ENCODE assay signal across 33 mouse cellular contexts in genomic region chr4:34702231-34702630, GRCm38 (mm10). TPM values are rescaled to one million over a fixed set of nuclear protein-coding genes. Genes with fewer than 3 reads are reported as not detected.
"Had no signal": no experiment of that assay in that cellular context is flagged by ENCODE, and none has a peak within 500 bp of the region (broad histone marks: within the 10 kb centered on the region; RNA-seq: fewer than 3 reads in every experiment).

No protein-coding gene starts in this region.

- H3K27me3 ChIP-seq: heart, embryonic 12.5 days; hindbrain, embryonic 13.5 days; hindbrain, embryonic 15.5 days; limb, embryonic 12.5 days; liver, embryonic 13.5 days; liver, embryonic 15.5 days had no signal

- H3K4me2 ChIP-seq: heart, embryonic 12.5 days; hindbrain, embryonic 13.5 days; hindbrain, embryonic 15.5 days; limb, embryonic 12.5 days; liver, embryonic 11.5 days; liver, embryonic 13.5 days; liver, embryonic 15.5 days had no signal

- H3K4me1 ChIP-seq: heart, embryonic 10.5 days; heart, embryonic 12.5 days; hindbrain, embryonic 13.5 days; hindbrain, embryonic 15.5 days; limb, embryonic 10.5 days; limb, embryonic 12.5 days; liver, embryonic 13.5 days; liver, embryonic 15.5 days had no signal

- H3K9me3 ChIP-seq: heart, embryonic 10.5 days; heart, embryonic 12.5 days; hindbrain, embryonic 13.5 days; hindbrain, embryonic 15.5 days; limb, embryonic 10.5 days; limb, embryonic 12.5 days; liver, embryonic 13.5 days; liver, embryonic 15.5 days had no signal

- H3K36me3 ChIP-seq: heart, embryonic 10.5 days; heart, embryonic 12.5 days; hindbrain, embryonic 13.5 days; hindbrain, embryonic 15.5 days; limb, embryonic 10.5 days; limb, embryonic 12.5 days; liver, embryonic 13.5 days; liver, embryonic 15.5 days had no signal

- ATAC-seq: hindbrain, postnatal 0 days; intestine, embryonic 16.5 days had no signal

- H3K4me3 ChIP-seq: heart, embryonic 10.5 days; heart, embryonic 12.5 days; hindbrain, embryonic 13.5 days; hindbrain, embryonic 15.5 days; layer of hippocampus, adult 2 months; left cerebral cortex, adult 2 months; limb, embryonic 10.5 days; limb, embryonic 12.5 days; liver, embryonic 13.5 days; liver, embryonic 15.5 days had no signal

- H3K27ac ChIP-seq: heart, embryonic 10.5 days; hindbrain, embryonic 13.5 days; hindbrain, embryonic 15.5 days; hindbrain, postnatal 0 days; layer of hippocampus, adult 2 months; left cerebral cortex, adult 2 months; limb, embryonic 10.5 days; limb, embryonic 12.5 days; liver, embryonic 13.5 days; liver, embryonic 15.5 days had no signal

- H3K9ac ChIP-seq: heart, embryonic 12.5 days; hindbrain, embryonic 13.5 days; hindbrain, embryonic 15.5 days; limb, embryonic 12.5 days; liver, embryonic 13.5 days; liver, embryonic 15.5 days had no signal

RNA-seq across cellular contexts. Expression of gene Cfap206, which starts 27.8 kb away (rescaled TPM):
- total RNA-seq: gastrocnemius, adult 18-20 months; gastrocnemius, adult 8-10 months; gastrocnemius, postnatal 14 days; gastrocnemius, postnatal 36 days; hematopoietic stem cell, adult 5-6 weeks had no signal
- polyA plus RNA-seq: intestine, embryonic 14.5 days; liver, embryonic 11.5 days; liver, embryonic 13.5 days; liver, embryonic 15.5 days had no signal

RNA-seq across cellular contexts. Expression of gene Gm136, which starts 53.8 kb away (rescaled TPM):
- total RNA-seq: gastrocnemius, adult 18-20 months; gastrocnemius, adult 8-10 months; gastrocnemius, postnatal 14 days; gastrocnemius, postnatal 36 days; heart, adult 18-20 months; heart, adult 8-10 months; heart, postnatal 10 days; heart, postnatal 25 days; hematopoietic stem cell, adult 5-6 weeks; hindbrain, postnatal 0 days; layer of hippocampus, adult 2 months; layer of hippocampus, postnatal 10 days; layer of hippocampus, postnatal 25 days; left cerebral cortex, adult 2 months; left cerebral cortex, postnatal 36 days had no signal
- polyA plus RNA-seq: gonadal fat pad, adult 2 months; heart, embryonic 10.5 days; heart, embryonic 12.5 days; heart, embryonic 14.5 days; heart, embryonic 16.5 days; hindbrain, embryonic 11.5 days; hindbrain, embryonic 13.5 days; hindbrain, embryonic 15.5 days; hindbrain, postnatal 0 days; intestine, embryonic 14.5 days; intestine, embryonic 16.5 days; kidney, adult 2 months; kidney, embryonic 16.5 days; limb, embryonic 10.5 days; limb, embryonic 12.5 days; limb, embryonic 14.5 days; liver, embryonic 11.5 days; liver, embryonic 13.5 days; liver, embryonic 15.5 days had no signal
